Mouse (Mus musculus): ENCODE data around the gene Fkbp2. TPM values are rescaled to one million over a fixed set of nuclear protein-coding genes. Genes with fewer than 3 reads are reported as not detected.
A peak's percentile ranks its signal among the peaks of the same experiment; 100 is the strongest.

Gene Fkbp2
- polyA plus RNA-seq, 1 experiment from 2014 or later = 120 TPM

DNA sequence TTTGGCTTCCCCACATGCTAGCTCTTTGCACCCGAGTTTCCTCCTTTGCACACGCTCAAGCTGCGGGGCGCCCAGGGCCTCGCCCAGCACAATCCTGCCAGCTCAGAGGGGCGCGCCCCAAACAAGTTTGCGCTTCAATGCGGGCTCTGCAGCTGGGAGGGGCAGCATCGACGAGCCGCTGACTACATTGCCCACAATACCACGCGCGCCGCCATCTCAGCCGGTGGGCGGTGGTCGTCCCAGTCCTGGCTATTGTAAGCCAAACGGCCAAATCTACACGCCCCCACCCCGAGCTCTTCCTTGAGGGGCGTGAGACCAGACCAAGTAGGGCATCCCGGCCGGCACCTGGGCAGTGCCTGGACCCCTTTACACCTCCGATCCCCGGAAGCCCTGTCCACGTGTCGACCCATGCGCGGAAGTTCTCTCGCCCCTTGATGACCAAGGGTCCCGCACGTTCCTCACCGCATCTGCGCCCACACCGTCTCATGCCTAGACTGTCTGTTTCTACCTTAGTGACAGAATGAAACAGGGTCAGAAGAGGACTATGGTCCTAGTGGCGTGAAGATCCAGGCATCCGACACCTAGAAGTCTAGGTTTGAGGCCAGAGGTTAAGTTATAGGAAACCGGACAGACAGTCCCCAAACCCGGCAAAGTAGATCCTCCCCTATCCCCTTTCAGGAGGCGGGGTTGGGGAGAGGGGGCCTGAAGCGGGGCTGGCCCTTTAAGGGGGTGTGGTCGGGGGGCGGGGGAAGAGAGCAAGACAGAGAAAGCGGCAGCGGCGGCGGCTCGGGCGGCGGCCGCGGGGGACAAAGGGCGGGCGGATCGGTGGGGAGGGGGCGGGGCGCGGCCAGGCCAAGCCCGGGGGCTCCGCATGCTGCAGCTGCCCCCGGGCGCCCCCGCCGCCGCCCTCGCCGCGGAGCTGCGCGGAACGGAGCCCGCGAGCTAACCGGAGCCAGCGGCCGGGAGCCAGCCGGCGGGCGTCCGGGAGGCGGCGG is 5.8 kb downstream of the Fkbp2 start, which contains the start of gene Ppp1r14b:
Gene Ppp1r14b, plus strand, starts transcription at position 758 of the 995 bp plus-strand sequence.
- peaks cover 51% of the 10 kb centered on the region for H3K4me1 ChIP-seq
- peak within 1 kb of the TSS; percentile 93 for H3K27ac ChIP-seq
- H3K9me3 ChIP-seq = no peaks in the 10 kb centered on the region
- under 1% methylated on average over 80 of the region's 84 CpGs for WGBS
- H3K9ac ChIP-seq = peak within 1 kb of the TSS; percentile 75
- ATAC-seq (replicated peaks) = peak; percentile 66
- peaks cover 12% of the 10 kb centered on the region for H3K36me3 ChIP-seq (replicated peaks)
- H3K4me2 ChIP-seq = peak within 1 kb of the TSS; percentile 74
- H3K4me3 ChIP-seq = peak within 1 kb of the TSS; percentile 76
- peaks cover 14% of the 10 kb centered on the region for H3K27me3 ChIP-seq (replicated peaks)

DNA sequence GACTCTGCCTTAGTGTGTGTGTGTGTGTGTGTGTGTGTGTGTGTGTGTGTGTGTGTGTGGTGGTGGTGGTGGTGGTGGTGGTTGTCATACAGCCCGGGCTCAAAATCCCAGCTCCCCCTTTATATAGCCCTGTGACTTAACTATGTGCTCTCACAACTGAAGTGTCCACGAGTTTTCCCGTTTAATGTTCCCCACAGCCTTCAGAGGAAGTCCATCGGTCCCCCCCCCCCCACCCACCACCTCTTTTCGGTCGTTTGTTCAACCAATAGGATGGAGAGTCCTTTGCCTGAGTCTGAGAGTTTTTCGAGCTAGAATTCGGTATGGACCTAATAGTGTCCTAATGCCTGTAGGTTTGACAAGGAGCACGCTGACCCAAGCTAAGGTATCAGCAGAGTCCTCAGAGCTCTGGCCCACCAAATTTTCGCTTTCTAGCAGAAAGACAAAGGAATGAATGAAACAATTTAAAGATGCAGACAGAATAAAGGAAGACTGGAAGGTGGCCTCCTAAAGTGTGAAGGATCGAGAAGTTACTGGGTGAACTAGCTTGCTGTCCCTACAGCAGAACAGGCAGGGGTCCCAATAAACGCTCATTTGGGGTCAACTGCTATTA is 6.6 kb downstream of the Fkbp2 start:
- no peak for ATAC-seq (replicated peaks)
- Histone ChIP-seq H3K4me1 (peaks cover 44% of the 10 kb centered on the region), H3K27me3 (replicated peaks) (peaks cover 19% of the 10 kb centered on the region), H3K4me2 (peak overlapping the region; percentile 74), H3K4me3 (peak overlapping the region; percentile 76), H3K36me3 (replicated peaks) (peaks cover 12% of the 10 kb centered on the region), H3K27ac (peak overlapping the region; percentile 93), H3K9ac (peak overlapping the region; percentile 75), H3K9me3 (no peaks in the 10 kb centered on the region)
- 35% methylated on average over 12 of the region's 12 CpGs for WGBS

- whole genome bisulfite sequencing = 84% methylated on average over 13 of the region's 13 CpGs
Measured at GRCm38 (mm10) chr19:6972247-6972917, 7.9 kb downstream of the Fkbp2 start.

DNA sequence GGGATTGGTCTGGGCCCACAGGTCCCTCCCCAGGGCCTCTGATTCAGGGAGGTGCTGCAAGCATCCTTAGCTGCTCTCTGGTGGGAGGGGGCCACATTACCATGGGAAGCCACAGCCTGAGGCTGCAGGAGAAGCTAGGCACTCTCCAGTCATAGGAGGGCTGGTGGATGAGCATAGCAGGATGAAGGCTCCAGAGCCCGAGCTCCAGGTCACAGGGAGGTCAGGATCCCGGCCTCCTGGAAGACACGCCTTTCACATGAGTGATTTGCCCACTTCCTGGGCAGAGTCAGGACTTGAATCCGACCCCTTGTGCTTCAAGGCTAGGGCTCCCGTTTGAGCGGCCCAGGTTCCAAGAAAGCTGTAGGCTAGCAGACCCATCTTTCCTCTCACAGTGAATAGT is 8.7 kb downstream of the Fkbp2 start:
- no peak overlapping the region for H3K4me2 ChIP-seq
- H3K36me3 ChIP-seq (replicated peaks) = no peaks in the 10 kb centered on the region
- H3K27me3 ChIP-seq (replicated peaks) = peaks cover 22% of the 10 kb centered on the region
- ATAC-seq (replicated peaks) = no peak
- no peak overlapping the region for H3K4me3 ChIP-seq
- H3K9me3 ChIP-seq = no peaks in the 10 kb centered on the region
- H3K27ac ChIP-seq = no peak overlapping the region
- H3K9ac ChIP-seq = 0 out of 2 replicates have a peak overlapping the region, but pooled peaks have one; percentile 0
- H3K4me1 ChIP-seq = peaks cover 25% of the 10 kb centered on the region
- 55% methylated on average over 6 of the region's 6 CpGs for WGBS

More at GRCm38 (mm10) chr19:6972247-6972917, 7.9 kb downstream of the Fkbp2 start:
- no peak overlapping the region for H3K9ac ChIP-seq
- H3K27me3 ChIP-seq (replicated peaks) = peaks cover 22% of the 10 kb centered on the region
- H3K4me1 ChIP-seq = peaks cover 31% of the 10 kb centered on the region
- no peaks in the 10 kb centered on the region for H3K9me3 ChIP-seq
- H3K4me2 ChIP-seq = no peak overlapping the region
- no peak overlapping the region for H3K27ac ChIP-seq
- peaks cover 2% of the 10 kb centered on the region; the same call in 1 of the 2 replicates for H3K36me3 ChIP-seq (replicated peaks)
- ATAC-seq (replicated peaks) = no peak
- H3K4me3 ChIP-seq = no peak overlapping the region

DNA sequence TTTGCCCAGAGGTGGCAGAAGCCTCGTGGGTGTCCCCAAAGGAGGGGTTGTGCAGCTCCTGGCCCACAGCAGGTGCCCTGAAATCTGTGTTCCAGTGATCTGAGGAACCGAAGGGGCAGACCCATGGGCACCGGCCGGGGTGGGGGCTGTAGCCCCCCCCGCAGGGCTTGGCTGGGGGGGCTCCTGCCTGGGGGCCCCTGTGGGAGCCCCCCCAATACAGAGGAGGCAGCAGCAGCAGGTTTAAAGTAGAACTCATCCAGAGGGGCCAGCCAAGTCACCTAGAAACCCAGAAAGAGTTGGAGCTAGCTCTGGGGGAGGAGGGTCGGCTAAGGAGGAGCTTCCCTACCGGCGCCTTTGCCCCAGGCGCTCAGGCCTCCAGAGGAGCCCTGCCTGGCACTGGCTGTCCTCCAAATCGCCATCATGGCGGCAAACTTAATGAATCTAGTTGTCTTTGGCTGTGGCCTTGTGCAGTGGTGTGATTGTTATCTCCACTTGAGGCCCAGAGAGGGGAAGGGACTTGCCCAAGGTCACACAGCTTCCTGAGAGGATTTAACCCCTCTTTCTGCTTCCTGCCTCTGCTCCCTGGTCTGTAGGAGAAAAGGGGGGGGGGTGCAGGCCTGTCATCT is 9.7 kb downstream of the Fkbp2 start:
- no peak overlapping the region for H3K4me3 ChIP-seq
- 22% methylated on average over 11 of the region's 11 CpGs for WGBS
- no peaks in the 10 kb centered on the region for H3K36me3 ChIP-seq (replicated peaks)
- peaks cover 17% of the 10 kb centered on the region for H3K4me1 ChIP-seq
- H3K27ac ChIP-seq = no peak overlapping the region
- ATAC-seq (replicated peaks) = no peak
- H3K4me2 ChIP-seq = peak overlapping the region; percentile 37; the same call in 1 of the 2 replicates
- no peaks in the 10 kb centered on the region for H3K9me3 ChIP-seq
- H3K27me3 ChIP-seq (replicated peaks) = peaks cover 22% of the 10 kb centered on the region
- H3K9ac ChIP-seq = no peak overlapping the region

- no peak for ATAC-seq (replicated peaks)
Measured at GRCm38 (mm10) chr19:6969665-6970381, 10.5 kb downstream of the Fkbp2 start.

DNA sequence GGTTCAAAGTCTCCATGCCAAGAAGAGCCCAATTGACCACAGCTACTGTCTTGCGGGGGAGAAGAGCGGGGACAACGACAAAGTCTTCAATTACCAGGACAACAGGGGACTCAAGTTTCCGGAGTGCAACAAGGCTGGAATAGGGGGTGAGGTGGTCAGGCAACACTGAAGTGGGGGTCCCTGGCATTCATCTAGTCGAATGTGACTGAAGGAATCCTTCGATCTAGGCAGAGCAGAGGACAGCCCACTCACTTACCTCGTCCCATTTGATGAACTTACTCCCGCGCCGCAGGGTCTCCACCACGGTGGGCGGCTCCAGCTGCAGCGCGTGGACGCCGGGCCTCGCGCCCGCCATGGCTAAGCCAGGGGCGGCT is 11.0 kb downstream of the Fkbp2 start:
- ATAC-seq (replicated peaks) = no peak
- Histone ChIP-seq H3K4me3 (peak overlapping the region; percentile 29), H3K4me2 (peak overlapping the region; percentile 37), H3K27ac (no peak overlapping the region), H3K9ac (no peak overlapping the region), H3K27me3 (replicated peaks) (peaks cover 22% of the 10 kb centered on the region), H3K9me3 (no peaks in the 10 kb centered on the region), H3K36me3 (replicated peaks) (no peaks in the 10 kb centered on the region), H3K4me1 (peaks cover 17% of the 10 kb centered on the region)
- WGBS = under 1% methylated on average over 19 of the region's 20 CpGs

More at GRCm38 (mm10) chr19:6969665-6970381, 10.5 kb downstream of the Fkbp2 start:
- Histone ChIP-seq H3K4me1 (peaks cover 17% of the 10 kb centered on the region), H3K4me3 (peak overlapping the region; percentile 29), H3K27me3 (replicated peaks) (peaks cover 22% of the 10 kb centered on the region), H3K27ac (no peak overlapping the region), H3K4me2 (peak overlapping the region; percentile 37), H3K36me3 (replicated peaks) (no peaks in the 10 kb centered on the region), H3K9ac (no peak overlapping the region), H3K9me3 (no peaks in the 10 kb centered on the region)
- 2% methylated on average over 46 of the region's 55 CpGs for WGBS

- no peak for ATAC-seq (replicated peaks)
- H3K27ac ChIP-seq = no peak overlapping the region
- peak overlapping the region; percentile 37 for H3K4me2 ChIP-seq
- H3K9ac ChIP-seq = no peak overlapping the region
- peaks cover 12% of the 10 kb centered on the region for H3K4me1 ChIP-seq
- H3K4me3 ChIP-seq = peak overlapping the region; percentile 29
- 16% methylated on average over 15 of the region's 15 CpGs for WGBS
- H3K9me3 ChIP-seq = no peaks in the 10 kb centered on the region
- H3K27me3 ChIP-seq (replicated peaks) = peaks cover 22% of the 10 kb centered on the region
- no peaks in the 10 kb centered on the region for H3K36me3 ChIP-seq (replicated peaks)
Measured at GRCm38 (mm10) chr19:6968491-6969271, 11.6 kb downstream of the Fkbp2 start.

DNA sequence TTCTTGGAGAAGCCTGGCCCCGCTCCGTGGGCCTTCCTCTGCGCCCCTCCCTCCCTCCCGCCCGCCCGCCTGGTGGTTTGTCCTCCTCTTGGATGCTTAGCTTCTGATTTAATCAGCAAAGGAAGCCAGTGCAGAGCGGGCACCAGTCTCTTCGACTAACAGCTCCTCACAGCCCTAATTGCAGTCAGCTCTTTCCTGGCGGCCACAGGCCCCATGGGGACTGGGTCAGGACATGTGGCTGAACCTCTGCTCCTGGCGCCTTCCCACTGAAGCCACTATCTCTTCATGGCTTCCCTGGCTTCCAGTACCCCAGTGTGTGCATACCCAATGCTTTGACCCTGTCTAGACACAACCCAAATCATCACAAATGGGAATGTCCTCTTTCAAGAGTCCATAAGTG is 23.8 kb downstream of the Fkbp2 start:
- Histone ChIP-seq H3K9me3 (no peaks in the 10 kb centered on the region), H3K9ac (no peak overlapping the region), H3K4me2 (no peak overlapping the region), H3K27ac (no peak overlapping the region), H3K36me3 (replicated peaks) (no peaks in the 10 kb centered on the region), H3K27me3 (replicated peaks) (no peaks in the 10 kb centered on the region), H3K4me1 (peaks cover 13% of the 10 kb centered on the region), H3K4me3 (no peak overlapping the region)
- WGBS = 81% methylated on average over 10 of the region's 10 CpGs
- ATAC-seq (replicated peaks) = no peak

DNA sequence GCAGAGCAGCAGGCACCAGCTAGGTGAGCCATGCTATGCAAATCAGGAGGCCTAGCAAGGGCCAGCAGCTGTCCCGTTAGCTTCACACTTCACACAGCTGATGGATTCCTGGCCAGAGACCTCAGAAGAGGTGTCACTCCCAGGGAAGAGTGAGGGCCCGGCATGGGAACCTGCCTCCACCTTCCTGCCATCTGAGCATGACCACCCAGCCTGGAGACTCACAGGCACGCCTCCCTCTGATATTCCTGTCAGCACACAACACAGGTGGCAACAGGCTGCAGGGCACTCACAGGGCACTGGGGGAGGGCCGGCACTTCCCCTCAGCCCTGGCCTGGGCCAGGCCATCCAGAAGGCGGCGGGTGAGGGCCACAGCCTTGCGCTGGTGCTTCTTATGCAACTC is 24.9 kb downstream of the Fkbp2 start:
- no peaks in the 10 kb centered on the region for H3K9me3 ChIP-seq
- no peak overlapping the region for H3K4me2 ChIP-seq
- WGBS = 91% methylated on average over 7 of the region's 7 CpGs
- H3K36me3 ChIP-seq (replicated peaks) = no peaks in the 10 kb centered on the region
- H3K4me3 ChIP-seq = no peak overlapping the region
- no peak for ATAC-seq (replicated peaks)
- no peaks in the 10 kb centered on the region for H3K27me3 ChIP-seq (replicated peaks)
- H3K9ac ChIP-seq = no peak overlapping the region
- peaks cover 14% of the 10 kb centered on the region for H3K4me1 ChIP-seq
- no peak overlapping the region for H3K27ac ChIP-seq

- Histone ChIP-seq H3K27me3 (replicated peaks) (no peaks in the 10 kb centered on the region), H3K9ac (no peak overlapping the region), H3K4me3 (no peak overlapping the region), H3K36me3 (replicated peaks) (no peaks in the 10 kb centered on the region), H3K27ac (no peak overlapping the region), H3K4me2 (no peak overlapping the region), H3K4me1 (peaks cover 23% of the 10 kb centered on the region), H3K9me3 (no peaks in the 10 kb centered on the region)
- WGBS = 56% methylated on average over 9 of the region's 9 CpGs
- ATAC-seq (replicated peaks) = no peak
Measured at GRCm38 (mm10) chr19:6954046-6954445, 26.3 kb downstream of the Fkbp2 start.

All from midbrain, embryonic 15.5 days (tissue).